Mouse (Mus musculus) cerebral cortex, adult 2 months (tissue): ENCODE results near the gene Fam13a.

ENCODE experiments used
- WGBS: fragments of 180-500 bp; shearing (Covaris S2); methylation state at CpG from one replicate; pipeline ENCODE4 v1.1.7; 2018; 5-methylcytosine and 5-hydroxymethylcytosine counted together

The Fam13a gene

GRCm38 (mm10) chr6:58931149-58931548 is 93.2 kb downstream of the Fam13a start:
- WGBS = 71% methylated on average over 4 of the region's 4 CpGs

GRCm38 (mm10) chr6:58929911-58930431 is 94.4 kb downstream of the Fam13a start:
- WGBS = 69% methylated on average over 9 of the region's 9 CpGs

GRCm38 (mm10) chr6:58927881-58928280 is 96.5 kb downstream of the Fam13a start:
- 45% methylated on average over 2 of the region's 2 CpGs for WGBS

GRCm38 (mm10) chr6:58922511-58922910 is 101.8 kb downstream of the Fam13a start:
- 87% methylated on average over 5 of the region's 5 CpGs for WGBS

- WGBS = 60% methylated on average over 3 of the region's 3 CpGs
Observed at GRCm38 (mm10) chr6:58921623-58922022, 102.7 kb downstream of the Fam13a start.

GRCm38 (mm10) chr6:58920735-58921134 is 103.6 kb downstream of the Fam13a start:
- 54% methylated on average over 6 of the region's 6 CpGs for WGBS

- WGBS = 91% methylated on average over 5 of the region's 5 CpGs
Observed at GRCm38 (mm10) chr6:58916498-58916897, 107.9 kb downstream of the Fam13a start.

- WGBS = 58% methylated on average over 5 of the region's 5 CpGs
Observed at GRCm38 (mm10) chr6:58913971-58914370, 110.4 kb downstream of the Fam13a start.

GRCm38 (mm10) chr6:58913551-58913950 is 110.8 kb downstream of the Fam13a start:
- 70% methylated on average over 3 of the region's 3 CpGs for WGBS

GRCm38 (mm10) chr6:58912842-58913241 is 111.5 kb downstream of the Fam13a start:
- whole genome bisulfite sequencing = 72% methylated on average over 5 of the region's 5 CpGs

GRCm38 (mm10) chr6:58907791-58908190 is 116.6 kb downstream of the Fam13a start:
- WGBS = 58% methylated on average over 2 of the region's 2 CpGs

GRCm38 (mm10) chr6:58907336-58907735 is 117.0 kb downstream of the Fam13a start:
- WGBS = 72% methylated on average over 8 of the region's 8 CpGs

- 59% methylated on average over 34 of the region's 34 CpGs for WGBS
Observed at GRCm38 (mm10) chr6:58906852-58907261, 117.5 kb downstream of the Fam13a start, which contains the start of gene Nap1l5. Gene Nap1l5, minus strand, starts transcription at chr6:58907076.

- WGBS = 37% methylated on average over 3 of the region's 3 CpGs
Observed at GRCm38 (mm10) chr6:58904551-58904950, 119.8 kb downstream of the Fam13a start.

- 34% methylated on average over 8 of the region's 8 CpGs for WGBS
Observed at GRCm38 (mm10) chr6:58903171-58903570, 121.2 kb downstream of the Fam13a start.

GRCm38 (mm10) chr6:58900536-58900935 is 123.8 kb downstream of the Fam13a start:
- WGBS = 90% methylated on average over 7 of the region's 7 CpGs

GRCm38 (mm10) chr6:58899076-58899475 is 125.3 kb downstream of the Fam13a start:
- WGBS = 57% methylated on average over 3 of the region's 3 CpGs

- WGBS = 48% methylated on average over 3 of the region's 3 CpGs
Observed at GRCm38 (mm10) chr6:58896648-58897047, 127.7 kb downstream of the Fam13a start.

- WGBS = 54% methylated on average over 4 of the region's 4 CpGs
Observed at GRCm38 (mm10) chr6:58894994-58895393, 129.4 kb downstream of the Fam13a start.

- 73% methylated on average over 6 of the region's 6 CpGs for WGBS
Observed at GRCm38 (mm10) chr6:58893307-58893706, 131.0 kb downstream of the Fam13a start.

- 88% methylated on average over 3 of the region's 3 CpGs for WGBS
Observed at GRCm38 (mm10) chr6:58889917-58890316, 134.4 kb downstream of the Fam13a start.

GRCm38 (mm10) chr6:58882271-58882670 is 142.1 kb downstream of the Fam13a start:
- 49% methylated on average over 6 of the region's 6 CpGs for WGBS
